Comparison of ENCODE assay signal across 8 mouse cellular contexts in genomic region chr17:85464466-85465411, GRCm38 (mm10).
DNase-seq lines count a peak whose midpoint lies in the region; ATAC-seq and TF ChIP-seq lines count a peak whose summit lies in the region.

No protein-coding gene starts in this region.

- in situ Hi-C loops in ES-E14 (cut with MboI; ENCODE audit: low sequenced_read_pairs in 2 of 2, unreplicated experiment in 2 of 2): no loop called here

- H3K4me3 ChIP-seq in ES-E14 (ENCODE audit: insufficient read depth in 1 of 2, low read depth in 1 of 2, low read length in 2 of 2, poor library complexity in 1 of 2, severe bottlenecking in 1 of 2): peak overlapping the region; percentile 56 to 65
- no peak overlapping the region for H3K4me3 ChIP-seq in hindbrain, embryonic 14.5 days (replicated peaks; ENCODE audit: low read length)
- H3K4me3 ChIP-seq in limb, embryonic 14.5 days (replicated peaks; ENCODE audit: low read length): peak overlapping the region; percentile 19; the same call in 1 of the 2 replicates
- H3K4me3 ChIP-seq in left cerebral cortex, adult 2 months: no peak overlapping the region

- no peaks in the 10 kb centered on the region for H3K9me3 ChIP-seq in ES-E14 (ENCODE audit: control insufficient read depth, insufficient read depth, low read depth, low read length)
- no peaks in the 10 kb centered on the region for H3K9me3 ChIP-seq in hindbrain, embryonic 14.5 days (ENCODE audit: control insufficient read depth, low read length)
- no peaks in the 10 kb centered on the region for H3K9me3 ChIP-seq in limb, embryonic 14.5 days (ENCODE audit: control insufficient read depth, low read length)

- intact Hi-C loops in left cerebral cortex, adult 2 months (cut with DNase I): no loop called here

- under 1% methylated on average over 40 of the region's 40 CpGs for WGBS in hindbrain, embryonic 14.5 days
- 3% methylated on average over 40 of the region's 40 CpGs for WGBS in limb, embryonic 14.5 days

- H3K4me1 ChIP-seq in ES-E14 (ENCODE audit: control insufficient read depth in 2 of 2, insufficient read depth in 2 of 2, low read length in 2 of 2, poor library complexity in 1 of 2): no peaks in the 10 kb centered on the region
- no peaks in the 10 kb centered on the region for H3K4me1 ChIP-seq in hindbrain, embryonic 14.5 days (replicated peaks; ENCODE audit: control insufficient read depth, insufficient read depth, low read length)
- H3K4me1 ChIP-seq in limb, embryonic 14.5 days (ENCODE audit: control insufficient read depth, insufficient read depth, low read length): peaks cover 8% of the 10 kb centered on the region; the same call in 1 of the 2 replicates

- H3K27me3 ChIP-seq in hindbrain, embryonic 14.5 days (ENCODE audit: control insufficient read depth, insufficient read depth, low read length): peaks cover 100% of the 10 kb centered on the region
- H3K27me3 ChIP-seq in limb, embryonic 14.5 days (ENCODE audit: control insufficient read depth, insufficient read depth, low read length): peaks cover 83% of the 10 kb centered on the region

- no peak overlapping the region for H3K4me2 ChIP-seq in hindbrain, embryonic 14.5 days (replicated peaks)
- peak overlapping the region; percentile 39 for H3K4me2 ChIP-seq in limb, embryonic 14.5 days (replicated peaks; ENCODE audit: low read depth, low read length, severe bottlenecking)

- TF ChIP-seq CTCF in brain, embryonic 14.5 days (IDR thresholded peaks at IDR 0.05; ENCODE audit: borderline replicate concordance, extremely low read depth, insufficient read depth, insufficient read length): no peak
- TF ChIP-seq CTCF in left cerebral cortex, adult 2 months (IDR thresholded peaks at IDR 0.05): no peak

- no peak for TF ChIP-seq POLR2A in brain, embryonic 14.5 days (IDR thresholded peaks at IDR 0.05; ENCODE audit: borderline replicate concordance, extremely low read depth, insufficient read depth, insufficient read length, poor library complexity, severe bottlenecking)
- TF ChIP-seq POLR2A in limb, embryonic 14.5 days (IDR thresholded peaks at IDR 0.05; ENCODE audit: borderline replicate concordance, extremely low read depth, insufficient read depth, insufficient read length): no peak

- H3K9ac ChIP-seq in ES-E14 (ENCODE audit: insufficient read depth, low read depth, low read length, poor library complexity, severe bottlenecking): peak overlapping the region; percentile 8; the same call in 1 of the 2 replicates
- no peak overlapping the region for H3K9ac ChIP-seq in hindbrain, embryonic 14.5 days
- H3K9ac ChIP-seq in limb, embryonic 14.5 days (ENCODE audit: low read depth, low read length, severe bottlenecking): no peak overlapping the region

- no peak overlapping the region for H3K27ac ChIP-seq in ES-E14 (ENCODE audit: insufficient read depth, low read depth, low read length, poor library complexity, severe bottlenecking)
- no peak overlapping the region for H3K27ac ChIP-seq in hindbrain, embryonic 14.5 days
- H3K27ac ChIP-seq in limb, embryonic 14.5 days (replicated peaks; ENCODE audit: low read depth, low read length): no peak overlapping the region
- H3K27ac ChIP-seq in left cerebral cortex, adult 2 months: no peak overlapping the region

- DNase-seq in ES-E14 (ENCODE audit: low read depth, low spot score): no peak
- peak; percentile 59 for DNase-seq in brain, embryonic 14.5 days (ENCODE audit: low read depth)
- DNase-seq in hindbrain, embryonic 14.5 days (ENCODE audit: low spot score): no peak
- no peak for DNase-seq in limb, embryonic 14.5 days (ENCODE audit: low spot score)
- DNase-seq in left cerebral cortex, adult 2 months (ENCODE audit: extremely low spot score in 1 of 2, low spot score in 2 of 2): no peak
- DNase-seq in frontal cortex, postnatal 25 days (ENCODE audit: low spot score in 2 of 2): no peak
- DNase-seq in layer of hippocampus, postnatal 14 days (ENCODE audit: low spot score in 2 of 2): no peak

- 0 out of 2 replicates have a peak, but pooled peaks have one; percentile 34 for ATAC-seq in hindbrain, embryonic 14.5 days (ENCODE audit: low FRiP score)
- no peak for ATAC-seq in limb, embryonic 14.5 days (ENCODE audit: low FRiP score, low read depth)
- no peak for ATAC-seq in inflammation-experienced regulatory T-cells, adult 6 months

- no peaks in the 10 kb centered on the region for H3K36me3 ChIP-seq in ES-E14 (ENCODE audit: control insufficient read depth, insufficient read depth, low read length, poor library complexity, severe bottlenecking)
- no peaks in the 10 kb centered on the region for H3K36me3 ChIP-seq in hindbrain, embryonic 14.5 days (replicated peaks; ENCODE audit: control insufficient read depth, insufficient read depth)
- H3K36me3 ChIP-seq in limb, embryonic 14.5 days (ENCODE audit: control insufficient read depth, insufficient read depth, low read length): no peaks in the 10 kb centered on the region

TF ChIP-seq in ES-E14, 5 proteins besides CTCF, POLR2A, EP300 and RAD21:
- TF ChIP-seq CHD2 (IDR thresholded peaks at IDR 0.05; ENCODE audit: low read depth, low read length) (no peak), MAFK (IDR thresholded peaks at IDR 0.05; ENCODE audit: insufficient read depth, low read depth, low read length) (no peak), ZNF384 (IDR thresholded peaks at IDR 0.05; ENCODE audit: low read depth, low read length) (no peak), ZC3H11A (IDR thresholded peaks at IDR 0.05; ENCODE audit: borderline replicate concordance, low read depth, low read length) (no peak), HCFC1 (IDR thresholded peaks at IDR 0.05; ENCODE audit: borderline replicate concordance, insufficient read depth, low read length) (no peak)

Comparison
In these comparisons a context has a peak if more than half of its experiments do, and no peak if none do; other contexts are left out.
1. H3K4me3 ChIP-seq: peak in ES-E14 (2 of 2) and limb, embryonic 14.5 days (single experiment); none in hindbrain, embryonic 14.5 days (single experiment) and left cerebral cortex, adult 2 months (single experiment).